In genomic region chr8:103919324-103919723, GRCm38 (mm10) we compare ENCODE assay signal across 30 mouse cellular contexts.
"Had no signal": no experiment of that assay in that cellular context is flagged by ENCODE, and none has a peak within 500 bp of the region (broad histone marks: within the 10 kb centered on the region; RNA-seq: fewer than 3 reads in every experiment).

No protein-coding gene starts in this region.

- H3K27me3 ChIP-seq: heart, embryonic 12.5 days; heart, embryonic 13.5 days; heart, embryonic 15.5 days; hindbrain, embryonic 12.5 days; hindbrain, embryonic 13.5 days; hindbrain, embryonic 15.5 days; intestine, embryonic 15.5 days; kidney, embryonic 15.5 days had no signal

- H3K9ac ChIP-seq: heart, embryonic 12.5 days; heart, embryonic 13.5 days; heart, embryonic 15.5 days; hindbrain, embryonic 12.5 days; hindbrain, embryonic 13.5 days; hindbrain, embryonic 14.5 days; hindbrain, embryonic 15.5 days; intestine, embryonic 15.5 days; kidney, embryonic 15.5 days had no signal

- H3K27ac ChIP-seq: heart, embryonic 10.5 days; heart, embryonic 13.5 days; heart, embryonic 15.5 days; hindbrain, embryonic 10.5 days; hindbrain, embryonic 12.5 days; hindbrain, embryonic 13.5 days; hindbrain, embryonic 14.5 days; hindbrain, embryonic 15.5 days; hindbrain, postnatal 0 days; intestine, embryonic 15.5 days; kidney, embryonic 15.5 days; kidney, postnatal 0 days; layer of hippocampus, adult 2 months; left cerebral cortex, adult 2 months had no signal

- H3K4me3 ChIP-seq: heart, embryonic 10.5 days; heart, embryonic 12.5 days; heart, embryonic 13.5 days; heart, embryonic 15.5 days; hindbrain, embryonic 10.5 days; hindbrain, embryonic 12.5 days; hindbrain, embryonic 13.5 days; hindbrain, embryonic 15.5 days; intestine, embryonic 15.5 days; kidney, embryonic 15.5 days; layer of hippocampus, adult 2 months; left cerebral cortex, adult 2 months had no signal

- H3K9me3 ChIP-seq: heart, embryonic 10.5 days; heart, embryonic 12.5 days; heart, embryonic 13.5 days; heart, embryonic 15.5 days; hindbrain, embryonic 10.5 days; hindbrain, embryonic 12.5 days; hindbrain, embryonic 13.5 days; hindbrain, embryonic 15.5 days; intestine, embryonic 15.5 days; kidney, embryonic 15.5 days had no signal

- H3K36me3 ChIP-seq: heart, embryonic 10.5 days; heart, embryonic 12.5 days; heart, embryonic 13.5 days; heart, embryonic 15.5 days; hindbrain, embryonic 10.5 days; hindbrain, embryonic 12.5 days; hindbrain, embryonic 13.5 days; hindbrain, embryonic 15.5 days; intestine, embryonic 15.5 days; kidney, embryonic 15.5 days had no signal

- H3K4me1 ChIP-seq: heart, embryonic 13.5 days; heart, embryonic 15.5 days; hindbrain, embryonic 12.5 days; hindbrain, embryonic 15.5 days; intestine, embryonic 15.5 days; kidney, embryonic 15.5 days had no signal

- DNase-seq: heart, postnatal 10 days; heart, postnatal 14 days; heart, postnatal 36 days; kidney, adult 11 months; kidney, adult 18-20 months; kidney, adult 2 months; kidney, adult 8-10 months; kidney, adult 9 months; kidney, postnatal 10 days; kidney, postnatal 14 days; kidney, postnatal 25 days; kidney, postnatal 36 days; kidney, postnatal 4 days; layer of hippocampus, adult 9-11 months had no signal

- H3K4me2 ChIP-seq: heart, embryonic 11.5 days; heart, embryonic 12.5 days; heart, embryonic 13.5 days; heart, embryonic 15.5 days; hindbrain, embryonic 12.5 days; hindbrain, embryonic 13.5 days; hindbrain, embryonic 14.5 days; hindbrain, embryonic 15.5 days; intestine, embryonic 15.5 days; kidney, embryonic 15.5 days had no signal
